Mouse (Mus musculus) embryonic fibroblast, embryonic 13.5 days (primary cell): ENCODE data around the gene Rho.

Experiments used
- CTCF ChIP-seq: IDR thresholded peaks from 2 replicates; pipeline ENCODE4 v1.5.1; 2011; ENCODE audit warnings: mild to moderate bottlenecking, control low read depth, low read length, moderate library complexity, borderline replicate concordance; ENCODE audit not compliant: insufficient read depth
- POLR2A ChIP-seq: IDR thresholded peaks from 2 replicates; pipeline ENCODE4 v1.6.1; 2011; ENCODE audit warnings: low read depth, mild to moderate bottlenecking, control low read depth, low read length, moderate library complexity

DNA sequence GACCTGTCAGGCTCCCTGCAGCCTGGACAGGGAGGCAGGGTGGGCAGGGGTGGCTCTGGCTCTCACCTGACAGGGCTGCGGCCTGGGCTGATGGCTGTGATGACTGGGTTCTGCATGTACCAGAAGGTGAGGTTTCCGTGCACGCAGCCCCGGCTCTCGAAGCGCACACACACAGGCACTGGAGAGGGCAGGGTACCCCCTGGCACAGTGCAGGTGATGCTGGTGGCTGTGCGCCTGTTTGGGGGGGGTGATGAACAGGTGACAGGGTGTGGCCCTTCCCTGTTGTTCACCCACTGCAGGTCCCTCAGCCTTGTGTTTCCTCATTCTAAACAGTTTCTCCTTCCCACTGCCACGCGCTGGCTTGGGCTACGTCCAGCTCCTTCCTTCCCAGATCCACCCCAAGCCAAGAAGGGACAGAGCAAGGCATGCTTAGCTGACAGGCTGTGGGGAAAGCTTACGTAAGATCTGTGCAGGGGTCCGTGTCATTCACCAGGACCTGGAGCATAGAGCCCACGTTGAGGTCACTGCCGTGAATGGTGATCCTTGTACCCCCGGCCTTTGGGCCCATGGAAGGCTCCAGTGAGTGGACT, 35.8 kb downstream of the Rho start:
- TF ChIP-seq POLR2A (no peak), CTCF (no peak)
